8 mouse cellular contexts compared by ENCODE assay signal in the genomic region with DNA sequence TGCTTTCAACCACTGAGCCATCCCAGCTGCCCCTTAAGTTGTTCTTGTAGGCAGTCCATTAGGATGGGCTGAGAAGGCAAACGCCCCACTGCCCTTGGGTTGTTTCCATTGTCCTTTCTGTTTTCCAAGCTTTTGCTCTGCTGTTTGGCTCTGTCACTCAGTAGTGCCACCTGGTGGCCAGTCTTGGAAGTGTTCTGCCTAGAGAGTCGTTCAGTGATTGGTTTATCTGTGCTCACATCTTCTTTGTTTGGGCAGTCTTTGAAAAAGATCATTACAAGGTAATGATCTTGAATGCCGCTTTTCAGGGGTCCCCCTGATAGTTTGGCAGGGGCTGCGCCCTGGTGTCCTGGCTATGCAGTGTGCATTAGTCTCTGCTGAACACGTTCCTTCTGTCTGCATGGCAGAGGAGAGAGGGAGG. TPM values are rescaled to one million over a fixed set of nuclear protein-coding genes. Genes with fewer than 3 reads are reported as not detected.
A peak's percentile ranks its signal among the peaks of the same experiment; 100 is the strongest.
DNase-seq lines count a peak whose midpoint lies in the region; ATAC-seq and TF ChIP-seq lines count a peak whose summit lies in the region.

No protein-coding gene starts in this region.

- peak; percentile 31 to 40 for DNase-seq in urinary bladder, adult 18-20 months (ENCODE audit: low spot score in 2 of 2)
- DNase-seq in urinary bladder, postnatal 10 days (ENCODE audit: low spot score): no peak
- DNase-seq in cerebellum, adult 2 months: peak; percentile 17 to 41
- DNase-seq in frontal cortex, postnatal 36 days (ENCODE audit: low spot score in 2 of 2): peak; percentile 15 to 43
- peak; percentile 70 for DNase-seq in kidney, adult 2 months
- DNase-seq in limb, embryonic 14.5 days (ENCODE audit: low spot score): peak; percentile 24
- peak; percentile 55 for DNase-seq in testis, postnatal 14 days (ENCODE audit: low spot score)

- H3K4me3 ChIP-seq in cerebellum, adult 2 months (replicated peaks; ENCODE audit: insufficient read depth, low read depth, low read length): no peak overlapping the region
- H3K4me3 ChIP-seq in kidney, adult 2 months (ENCODE audit: insufficient read depth, low read depth, low read length): no peak overlapping the region
- no peak overlapping the region for H3K4me3 ChIP-seq in limb, embryonic 14.5 days (replicated peaks; ENCODE audit: low read length)
- no peak overlapping the region for H3K4me3 ChIP-seq in olfactory bulb, adult 2 months (ENCODE audit: insufficient read depth, low read depth, low read length)

- no peak overlapping the region for H3K27ac ChIP-seq in cerebellum, adult 2 months (ENCODE audit: insufficient read depth, low read length)
- H3K27ac ChIP-seq in kidney, adult 2 months (ENCODE audit: insufficient read depth, low read depth, low read length): no peak overlapping the region
- no peak overlapping the region for H3K27ac ChIP-seq in limb, embryonic 14.5 days (replicated peaks; ENCODE audit: low read depth, low read length)
- H3K27ac ChIP-seq in olfactory bulb, adult 2 months (ENCODE audit: insufficient read depth, low read depth, low read length): no peak overlapping the region

- TF ChIP-seq CTCF in cerebellum, adult 2 months (IDR thresholded peaks at IDR 0.05; ENCODE audit: borderline replicate concordance, insufficient read depth, low read depth, low read length): peak; percentile 68
- TF ChIP-seq CTCF in kidney, adult 2 months (conservative IDR thresholded peaks at IDR 0.05; ENCODE audit: insufficient read depth, insufficient read length, low read depth, low read length): peak; percentile 86
- TF ChIP-seq CTCF in olfactory bulb, adult 2 months (IDR thresholded peaks at IDR 0.05; ENCODE audit: insufficient read depth, low read depth, low read length): peak; percentile 49; the same call in 1 of the 2 replicates

- no peaks in the 10 kb centered on the region for H3K9me3 ChIP-seq in limb, embryonic 14.5 days (ENCODE audit: control insufficient read depth, low read length)

- no peak overlapping the region for H3K4me2 ChIP-seq in limb, embryonic 14.5 days (replicated peaks; ENCODE audit: low read depth, low read length, severe bottlenecking)

- no peak for TF ChIP-seq POLR2A in cerebellum, adult 2 months (IDR thresholded peaks at IDR 0.05; ENCODE audit: borderline replicate concordance, insufficient read depth, low read length)
- TF ChIP-seq POLR2A in kidney, adult 2 months (IDR thresholded peaks at IDR 0.05; ENCODE audit: low read depth, low read length): no peak
- no peak for TF ChIP-seq POLR2A in limb, embryonic 14.5 days (IDR thresholded peaks at IDR 0.05; ENCODE audit: borderline replicate concordance, extremely low read depth, insufficient read depth, insufficient read length)
- TF ChIP-seq POLR2A in olfactory bulb, adult 2 months (IDR thresholded peaks at IDR 0.05; ENCODE audit: insufficient read depth, low read depth, low read length): no peak

- H3K9ac ChIP-seq in limb, embryonic 14.5 days (ENCODE audit: low read depth, low read length, severe bottlenecking): no peak overlapping the region

- no peak for ATAC-seq in limb, embryonic 14.5 days (ENCODE audit: low FRiP score, low read depth)

- no peaks in the 10 kb centered on the region for H3K27me3 ChIP-seq in cerebellum, adult 2 months (ENCODE audit: control insufficient read depth, insufficient read depth, low read length)
- H3K27me3 ChIP-seq in kidney, adult 2 months (replicated peaks; ENCODE audit: control insufficient read depth, insufficient read depth, low read length): no peaks in the 10 kb centered on the region
- H3K27me3 ChIP-seq in limb, embryonic 14.5 days (ENCODE audit: control insufficient read depth, insufficient read depth, low read length): no peaks in the 10 kb centered on the region

- H3K36me3 ChIP-seq in kidney, adult 2 months (ENCODE audit: control insufficient read depth, insufficient read depth, low read length): peaks cover 4% of the 10 kb centered on the region
- peaks cover 4% of the 10 kb centered on the region; the same call in 1 of the 2 replicates for H3K36me3 ChIP-seq in limb, embryonic 14.5 days (ENCODE audit: control insufficient read depth, insufficient read depth, low read length)

- H3K4me1 ChIP-seq in cerebellum, adult 2 months (ENCODE audit: control insufficient read depth, insufficient read depth, low read length): no peaks in the 10 kb centered on the region
- no peaks in the 10 kb centered on the region for H3K4me1 ChIP-seq in kidney, adult 2 months (ENCODE audit: control insufficient read depth, insufficient read depth, low read length)
- H3K4me1 ChIP-seq in limb, embryonic 14.5 days (ENCODE audit: control insufficient read depth, insufficient read depth, low read length): no peaks in the 10 kb centered on the region
- no peaks in the 10 kb centered on the region for H3K4me1 ChIP-seq in olfactory bulb, adult 2 months (ENCODE audit: control insufficient read depth, insufficient read depth, low read length)

- WGBS in cerebellum, adult 2 months: 25% methylated on average over 5 of the region's 5 CpGs
- WGBS in kidney, adult 2 months: 39% methylated on average over 5 of the region's 5 CpGs
- 36% methylated on average over 5 of the region's 5 CpGs for WGBS in limb, embryonic 14.5 days
- 23% methylated on average over 5 of the region's 5 CpGs for WGBS in olfactory bulb, adult 2 months

RNA-seq across cellular contexts. Expression of a gene that starts 28.9 kb away (rescaled TPM):
- polyA plus RNA-seq in cerebellum, adult 2 months (2012; rRNA removed): 17.8 and 19.3 TPM in 2 replicates
- 14.7 and 16.9 TPM in 2 replicates for polyA plus RNA-seq in kidney, adult 2 months (2012; rRNA removed)
- polyA plus RNA-seq in limb, embryonic 14.5 days (2012; rRNA removed): 15.5 and 15.9 TPM in 2 replicates
- 33.0 and 37.9 TPM in 2 replicates for polyA plus RNA-seq in limb, embryonic 14.5 days (2014; fragmentation: Nextera tagmentation; extraction: Ambion mirVana)
- 279 TPM in 1 of 2 replicates, not detected in the other for polyA plus RNA-seq in olfactory bulb, adult 2 months (2012; ENCODE audit: insufficient read depth, insufficient read length, low replicate concordance, missing spikeins)

RNA-seq across cellular contexts. Expression of a gene that starts 48.0 kb away (rescaled TPM):
- polyA plus RNA-seq in cerebellum, adult 2 months (2012; rRNA removed): 1.6 and 1.7 TPM in 2 replicates
- 6.7 and 6.9 TPM in 2 replicates for polyA plus RNA-seq in kidney, adult 2 months (2012; rRNA removed)
- 8.4 and 8.6 TPM in 2 replicates for polyA plus RNA-seq in limb, embryonic 14.5 days (2012; rRNA removed)
- polyA plus RNA-seq in limb, embryonic 14.5 days (2014; fragmentation: Nextera tagmentation; extraction: Ambion mirVana): 5.8 and 6.4 TPM in 2 replicates
- not detected in 2 replicates for polyA plus RNA-seq in olfactory bulb, adult 2 months (2012; ENCODE audit: insufficient read depth, insufficient read length, low replicate concordance, missing spikeins)
